Mouse (Mus musculus): ENCODE data around the gene Ing4. TPM values are rescaled to one million over a fixed set of nuclear protein-coding genes. Genes with fewer than 3 reads are reported as not detected.

Ing4 gene
- total RNA-seq, 1 experiment: 32.4 TPM

DNA sequence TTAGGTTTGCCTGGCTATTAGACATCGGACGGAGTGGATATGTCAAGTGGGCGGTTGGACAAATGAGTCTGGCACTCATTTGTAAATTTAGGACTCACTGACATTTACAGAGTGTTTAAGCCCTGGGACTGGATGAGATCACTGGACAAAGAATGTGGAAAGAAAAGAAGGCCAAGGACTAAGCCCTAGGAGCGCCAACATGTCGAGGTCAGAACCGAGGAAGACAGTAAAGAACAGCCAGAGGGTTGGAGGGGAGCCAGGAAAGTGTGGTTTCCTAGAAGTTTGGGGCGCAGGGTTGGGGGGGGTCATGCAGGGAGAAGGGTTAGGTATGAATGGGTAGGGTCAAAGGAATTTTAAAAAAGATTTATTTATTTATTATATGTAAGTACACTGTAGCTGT is 44.3 kb upstream of the Ing4 start:
- Histone ChIP-seq H3K9ac (ENCODE audit: insufficient read depth, low read depth, low read length, poor library complexity, severe bottlenecking) (no peak overlapping the region), H3K36me3 (ENCODE audit: control insufficient read depth, insufficient read depth, low read length, poor library complexity, severe bottlenecking) (peaks cover under 1% of the 10 kb centered on the region; the same call in 1 of the 2 replicates), H3K4me3 (ENCODE audit: insufficient read depth in 1 of 2, low read depth in 1 of 2, low read length in 2 of 2, poor library complexity in 1 of 2, severe bottlenecking in 1 of 2) (no peak overlapping the region), H3K27ac (ENCODE audit: insufficient read depth, low read depth, low read length, poor library complexity, severe bottlenecking) (no peak overlapping the region), H3K9me3 (ENCODE audit: control insufficient read depth, insufficient read depth, low read depth, low read length) (no peaks in the 10 kb centered on the region), H3K4me1 (ENCODE audit: control insufficient read depth in 2 of 2, insufficient read depth in 2 of 2, low read length in 2 of 2, poor library complexity in 1 of 2) (peaks cover 2 to 15% of the 10 kb centered on the region in 2 experiments)
- TF ChIP-seq HCFC1 (IDR thresholded peaks at IDR 0.05; ENCODE audit: borderline replicate concordance, insufficient read depth, low read length): no peak
- no peak for TF ChIP-seq ZC3H11A (IDR thresholded peaks at IDR 0.05; ENCODE audit: borderline replicate concordance, low read depth, low read length)
- no peak for TF ChIP-seq ZNF384 (IDR thresholded peaks at IDR 0.05; ENCODE audit: low read depth, low read length)
- no peak for TF ChIP-seq CHD2 (IDR thresholded peaks at IDR 0.05; ENCODE audit: low read depth, low read length)
- no peak for TF ChIP-seq MAFK (IDR thresholded peaks at IDR 0.05; ENCODE audit: insufficient read depth, low read depth, low read length)
- no peak for DNase-seq (ENCODE audit: low read depth, low spot score)
- in situ Hi-C loops (cut with MboI; ENCODE audit: low sequenced_read_pairs in 2 of 2, unreplicated experiment in 2 of 2): no loop called here

DNA sequence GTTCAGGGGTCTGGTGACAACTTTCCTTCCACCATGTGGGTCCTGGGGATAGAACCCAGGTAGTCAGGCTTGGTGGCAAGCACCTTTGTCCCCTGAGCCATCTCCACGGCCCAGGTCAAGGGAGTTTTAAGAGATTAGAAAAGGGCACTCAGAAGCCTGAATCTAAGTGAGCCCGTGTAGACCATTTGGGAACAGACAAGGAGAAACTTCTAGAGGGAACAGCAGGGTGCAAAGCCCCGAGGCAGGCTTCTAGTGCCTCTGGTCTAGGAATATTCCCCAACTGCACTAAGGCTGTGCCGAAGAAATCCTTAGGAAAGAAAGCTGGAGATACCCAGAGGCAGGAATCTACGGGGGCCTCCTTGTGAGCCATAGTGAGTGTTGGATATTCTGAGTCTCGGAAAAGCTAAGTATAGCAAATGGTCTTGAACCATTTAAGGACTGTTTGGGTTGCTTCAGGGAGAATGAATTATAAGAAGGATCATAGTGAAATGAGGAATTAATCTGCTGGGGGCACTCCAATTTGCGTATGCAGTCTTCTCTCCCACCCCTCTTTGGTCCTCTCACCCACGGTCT is 43.6 kb upstream of the Ing4 start:
- Histone ChIP-seq H3K27ac (ENCODE audit: insufficient read depth, low read depth, low read length, poor library complexity, severe bottlenecking) (no peak overlapping the region), H3K4me3 (ENCODE audit: insufficient read depth in 1 of 2, low read depth in 1 of 2, low read length in 2 of 2, poor library complexity in 1 of 2, severe bottlenecking in 1 of 2) (no peak overlapping the region; a peak in 1 of 4 replicates), H3K4me1 (ENCODE audit: control insufficient read depth in 2 of 2, insufficient read depth in 2 of 2, low read length in 2 of 2, poor library complexity in 1 of 2) (peaks cover 3 to 18% of the 10 kb centered on the region in 2 experiments), H3K9ac (ENCODE audit: insufficient read depth, low read depth, low read length, poor library complexity, severe bottlenecking) (no peak overlapping the region), H3K36me3 (ENCODE audit: control insufficient read depth, insufficient read depth, low read length, poor library complexity, severe bottlenecking) (peaks cover 3% of the 10 kb centered on the region; the same call in 1 of the 2 replicates), H3K9me3 (ENCODE audit: control insufficient read depth, insufficient read depth, low read depth, low read length) (no peaks in the 10 kb centered on the region)
- TF ChIP-seq HCFC1 (IDR thresholded peaks at IDR 0.05; ENCODE audit: borderline replicate concordance, insufficient read depth, low read length): no peak
- TF ChIP-seq MAFK (IDR thresholded peaks at IDR 0.05; ENCODE audit: insufficient read depth, low read depth, low read length): no peak
- no peak for TF ChIP-seq CHD2 (IDR thresholded peaks at IDR 0.05; ENCODE audit: low read depth, low read length)
- no peak for TF ChIP-seq ZNF384 (IDR thresholded peaks at IDR 0.05; ENCODE audit: low read depth, low read length)
- TF ChIP-seq ZC3H11A (IDR thresholded peaks at IDR 0.05; ENCODE audit: borderline replicate concordance, low read depth, low read length): no peak
- DNase-seq (ENCODE audit: low read depth, low spot score): no peak
- in situ Hi-C loops (cut with MboI; ENCODE audit: low sequenced_read_pairs in 2 of 2, unreplicated experiment in 2 of 2): no loop called here

DNA sequence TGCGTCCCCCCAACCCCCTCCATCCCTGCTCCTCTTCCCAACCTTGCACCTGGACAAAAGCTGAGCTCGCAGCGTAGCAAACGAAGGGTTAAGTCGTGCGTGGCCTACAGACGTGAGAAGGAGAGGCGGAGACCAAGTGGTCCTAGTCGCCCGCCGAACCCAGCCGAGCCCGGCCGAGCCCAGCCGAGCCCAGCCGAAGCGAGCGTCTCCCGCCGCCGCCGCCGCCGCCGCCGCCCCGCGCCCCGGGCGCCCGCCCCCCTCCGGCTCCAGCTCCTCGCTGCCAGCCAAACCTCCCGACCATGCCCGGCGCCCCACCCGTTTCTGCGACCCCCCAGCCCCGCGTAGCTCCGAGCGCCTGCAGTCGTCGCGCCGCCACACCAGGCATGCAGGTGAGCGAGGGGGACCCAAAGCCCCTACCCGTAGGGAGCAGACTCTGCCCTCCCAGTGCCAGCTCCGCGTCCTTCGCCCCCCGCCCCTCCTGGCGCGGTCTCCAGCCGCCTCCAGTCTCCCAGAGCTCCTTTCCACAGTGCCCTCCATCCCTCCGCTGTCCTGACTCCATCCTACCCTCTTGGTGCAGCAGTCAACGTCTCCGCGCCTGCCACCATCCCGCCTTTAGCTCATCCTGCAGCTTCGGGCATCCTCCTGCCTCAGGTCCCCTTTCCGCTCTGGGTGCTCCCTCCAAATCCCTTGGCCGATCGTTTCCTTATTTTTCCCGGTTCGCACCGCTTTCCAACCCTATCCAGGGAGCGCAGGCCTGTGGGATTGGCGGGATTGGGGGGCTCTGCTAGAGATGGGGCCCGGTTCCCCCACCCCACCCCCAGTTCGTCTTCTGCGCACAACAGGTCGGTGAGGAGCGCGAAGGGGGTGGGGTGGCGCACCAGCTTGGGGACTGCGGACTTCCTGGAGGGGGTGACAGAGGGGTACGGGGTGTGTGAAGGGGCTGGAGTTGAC is 42.7 kb upstream of the Ing4 start, which contains the start of gene Pianp:
Gene Pianp, plus strand, starts transcription at position 144 of the 951 bp plus-strand sequence.
- Histone ChIP-seq H3K9ac (ENCODE audit: insufficient read depth, low read depth, low read length, poor library complexity, severe bottlenecking) (peak within 1 kb of the TSS; percentile 72), H3K4me3 (ENCODE audit: insufficient read depth in 1 of 2, low read depth in 1 of 2, low read length in 2 of 2, poor library complexity in 1 of 2, severe bottlenecking in 1 of 2) (peak within 1 kb of the TSS; percentile 64 to 80), H3K36me3 (ENCODE audit: control insufficient read depth, insufficient read depth, low read length, poor library complexity, severe bottlenecking) (peaks cover 4% of the 10 kb centered on the region; the same call in 1 of the 2 replicates), H3K4me1 (ENCODE audit: control insufficient read depth in 2 of 2, insufficient read depth in 2 of 2, low read length in 2 of 2, poor library complexity in 1 of 2) (peaks cover 3 to 18% of the 10 kb centered on the region in 2 experiments), H3K27ac (ENCODE audit: insufficient read depth, low read depth, low read length, poor library complexity, severe bottlenecking) (no peak within 1 kb of the TSS), H3K9me3 (ENCODE audit: control insufficient read depth, insufficient read depth, low read depth, low read length) (no peaks in the 10 kb centered on the region)
- no peak for DNase-seq (ENCODE audit: low read depth, low spot score)
- TF ChIP-seq HCFC1 (IDR thresholded peaks at IDR 0.05; ENCODE audit: borderline replicate concordance, insufficient read depth, low read length) (no peak), ZC3H11A (IDR thresholded peaks at IDR 0.05; ENCODE audit: borderline replicate concordance, low read depth, low read length) (0 out of 2 replicates have a peak, but pooled peaks have one; percentile 18)
- in situ Hi-C loops (cut with MboI; ENCODE audit: low sequenced_read_pairs in 2 of 2, unreplicated experiment in 2 of 2): no loop called here

GRCm38 (mm10) chr6:124998066-124998465 is 41.5 kb upstream of the Ing4 start:
- in situ Hi-C loops (cut with MboI; ENCODE audit: low sequenced_read_pairs in 2 of 2, unreplicated experiment in 2 of 2): no loop called here
- H3K9ac ChIP-seq (ENCODE audit: insufficient read depth, low read depth, low read length, poor library complexity, severe bottlenecking): 0 out of 2 replicates have a peak overlapping the region, but pooled peaks have one; percentile 12
- no peaks in the 10 kb centered on the region for H3K9me3 ChIP-seq (ENCODE audit: control insufficient read depth, insufficient read depth, low read depth, low read length)
- no peak for DNase-seq (ENCODE audit: low read depth, low spot score)
- H3K4me3 ChIP-seq (ENCODE audit: insufficient read depth in 1 of 2, low read depth in 1 of 2, low read length in 2 of 2, poor library complexity in 1 of 2, severe bottlenecking in 1 of 2): peak overlapping the region; percentile 13 to 80; a peak in 2 of 4 replicates
- TF ChIP-seq ZNF384 (IDR thresholded peaks at IDR 0.05; ENCODE audit: low read depth, low read length): no peak
- no peak for TF ChIP-seq CHD2 (IDR thresholded peaks at IDR 0.05; ENCODE audit: low read depth, low read length)
- peaks cover 3 to 18% of the 10 kb centered on the region in 2 experiments for H3K4me1 ChIP-seq (ENCODE audit: control insufficient read depth in 2 of 2, insufficient read depth in 2 of 2, low read length in 2 of 2, poor library complexity in 1 of 2)
- H3K27ac ChIP-seq (ENCODE audit: insufficient read depth, low read depth, low read length, poor library complexity, severe bottlenecking): no peak overlapping the region
- peaks cover 10% of the 10 kb centered on the region; the same call in 1 of the 2 replicates for H3K36me3 ChIP-seq (ENCODE audit: control insufficient read depth, insufficient read depth, low read length, poor library complexity, severe bottlenecking)

Data from ES-E14 (cell line).